ENCODE assay signal across 16 mouse cellular contexts in the genomic region with DNA sequence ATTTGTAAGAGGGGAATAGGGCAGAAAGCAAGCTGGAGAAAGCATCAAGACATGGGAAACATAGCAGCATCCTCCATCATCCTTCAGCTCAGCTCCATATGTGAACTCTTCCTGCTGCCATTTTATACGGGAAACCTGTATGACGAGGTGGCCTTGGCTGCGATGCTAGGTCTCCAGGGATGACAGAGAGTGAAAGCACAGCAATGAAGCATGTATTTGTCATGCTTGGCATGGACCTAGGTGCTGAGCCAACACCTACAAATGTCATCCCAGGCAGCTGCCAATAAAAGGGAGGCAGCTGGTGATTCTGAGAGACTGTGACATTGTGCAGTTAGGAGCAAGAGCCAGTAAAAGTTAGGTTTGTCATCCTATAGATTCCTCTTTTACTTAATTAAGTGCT. TPM values are rescaled to one million over a fixed set of nuclear protein-coding genes. Genes with fewer than 3 reads are reported as not detected.
DNase-seq lines count a peak whose midpoint lies in the region; ATAC-seq lines count a peak whose summit lies in the region.
"Had no signal": no experiment of that assay in that cellular context is flagged by ENCODE, and none has a peak within 500 bp of the region (broad histone marks: within the 10 kb centered on the region; RNA-seq: fewer than 3 reads in every experiment).

No protein-coding gene starts in this region.

- ATAC-seq in cerebellum, adult (ENCODE audit: insufficient number of reproducible peaks, low FRiP score, low TSS enrichment): 0 out of 2 replicates have a peak, but pooled peaks have one; percentile 2
- ATAC-seq: CD4-positive, CD25-positive, alpha-beta regulatory T cell, adult 4 months; forebrain, embryonic 16.5 days had no signal

- DNase-seq in cerebellum, postnatal 4 days (ENCODE audit: low spot score in 2 of 2): no peak
- DNase-seq in cerebellum, adult 18-20 months: peak; percentile 11 to 28
- DNase-seq in cerebellum, adult 9-11 months: peak; percentile 41
- no peak for DNase-seq in urinary bladder, postnatal 10 days (ENCODE audit: low spot score)
- no peak for DNase-seq in thymus, postnatal 14 days
- no peak for DNase-seq in adrenal gland, postnatal 4 days (ENCODE audit: low spot score in 2 of 2)
- DNase-seq: adrenal gland, adult 8-10 months; adrenal gland, postnatal 36 days; B cell, adult 2 months; gastrocnemius, postnatal 14 days; heart, adult 2 months; heart, postnatal 36 days; kidney, adult 8-10 months had no signal

RNA-seq across cellular contexts. Expression of a gene that starts 51.0 kb away (rescaled TPM):
- 10 to 100 TPM; 85.7 to 87.0 TPM for total RNA-seq in adrenal gland, postnatal 4 days (2021)

Comparison
In these comparisons a context has a peak if more than half of its experiments do, and no peak if none do; other contexts are left out.
1. DNase-seq: peak in cerebellum, adult 18-20 months (2 of 2) and cerebellum, adult 9-11 months (single experiment); none in cerebellum, postnatal 4 days (0 of 2), urinary bladder, postnatal 10 days (single experiment), thymus, postnatal 14 days (single experiment) and adrenal gland, postnatal 4 days (0 of 2).